Mouse (Mus musculus): ENCODE measurements around the gene Chd4. TPM values are rescaled to one million over a fixed set of nuclear protein-coding genes. Genes with fewer than 3 reads are reported as not detected.

Gene Chd4
- polyA plus RNA-seq, 1 experiment = 6.8 TPM

GRCm38 (mm10) chr6:125152212-125153017 is 56.6 kb downstream of the Chd4 start:
- no peak for TF ChIP-seq TAL1 (IDR thresholded peaks at IDR 0.05; ENCODE audit: low read length)
- TF ChIP-seq GATA1 (IDR thresholded peaks at IDR 0.05; ENCODE audit: low read length) = no peak
- no peaks in the 10 kb centered on the region for H3K27me3 ChIP-seq (ENCODE audit: control insufficient read depth)
- H3K4me3 ChIP-seq (replicated peaks) = no peak overlapping the region
- peaks cover 80% of the 10 kb centered on the region for H3K36me3 ChIP-seq (ENCODE audit: control insufficient read depth)
- H3K9me3 ChIP-seq (ENCODE audit: control insufficient read depth, low read length) = no peaks in the 10 kb centered on the region
- peaks cover 58% of the 10 kb centered on the region for H3K4me1 ChIP-seq (ENCODE audit: control insufficient read depth)

- H3K36me3 ChIP-seq (ENCODE audit: control insufficient read depth) = peaks cover 82% of the 10 kb centered on the region
Measured at GRCm38 (mm10) chr6:125153018-125153389, 57.2 kb downstream of the Chd4 start.

GRCm38 (mm10) chr6:125153682-125154081 is 57.9 kb downstream of the Chd4 start:
- H3K36me3 ChIP-seq (ENCODE audit: control insufficient read depth) = peaks cover 79% of the 10 kb centered on the region
- no peaks in the 10 kb centered on the region for H3K27me3 ChIP-seq (ENCODE audit: control insufficient read depth)
- H3K4me1 ChIP-seq (ENCODE audit: control insufficient read depth) = peaks cover 47% of the 10 kb centered on the region
- no peak overlapping the region for H3K4me3 ChIP-seq (replicated peaks)
- TF ChIP-seq GATA1 (IDR thresholded peaks at IDR 0.05; ENCODE audit: low read length) (no peak), TAL1 (IDR thresholded peaks at IDR 0.05; ENCODE audit: low read length) (no peak)
- H3K9me3 ChIP-seq (ENCODE audit: control insufficient read depth, low read length) = no peaks in the 10 kb centered on the region

More at GRCm38 (mm10) chr6:125153018-125153389, 57.2 kb downstream of the Chd4 start:
- H3K4me1 ChIP-seq (ENCODE audit: control insufficient read depth) = peaks cover 54% of the 10 kb centered on the region
- no peaks in the 10 kb centered on the region for H3K27me3 ChIP-seq (ENCODE audit: control insufficient read depth)
- no peak for TF ChIP-seq GATA1 (IDR thresholded peaks at IDR 0.05; ENCODE audit: low read length)
- no peak overlapping the region for H3K4me3 ChIP-seq (replicated peaks)
- no peaks in the 10 kb centered on the region for H3K9me3 ChIP-seq (ENCODE audit: control insufficient read depth, low read length)

GRCm38 (mm10) chr6:125154550-125154949 is 58.8 kb downstream of the Chd4 start:
- Histone ChIP-seq H3K4me3 (replicated peaks) (no peak overlapping the region), H3K27me3 (ENCODE audit: control insufficient read depth) (no peaks in the 10 kb centered on the region), H3K9me3 (ENCODE audit: control insufficient read depth, low read length) (no peaks in the 10 kb centered on the region), H3K4me1 (ENCODE audit: control insufficient read depth) (peaks cover 43% of the 10 kb centered on the region), H3K36me3 (ENCODE audit: control insufficient read depth) (peaks cover 79% of the 10 kb centered on the region)
- TF ChIP-seq GATA1 (IDR thresholded peaks at IDR 0.05; ENCODE audit: low read length) = no peak
- TF ChIP-seq TAL1 (IDR thresholded peaks at IDR 0.05; ENCODE audit: low read length) = no peak

- TF ChIP-seq TAL1 (IDR thresholded peaks at IDR 0.05; ENCODE audit: low read length) = no peak
- TF ChIP-seq GATA1 (IDR thresholded peaks at IDR 0.05; ENCODE audit: low read length) = no peak
- peaks cover 83% of the 10 kb centered on the region for H3K36me3 ChIP-seq (ENCODE audit: control insufficient read depth)
- H3K4me1 ChIP-seq (ENCODE audit: control insufficient read depth) = peaks cover 46% of the 10 kb centered on the region
- no peaks in the 10 kb centered on the region for H3K27me3 ChIP-seq (ENCODE audit: control insufficient read depth)
- H3K9me3 ChIP-seq (ENCODE audit: control insufficient read depth, low read length) = no peaks in the 10 kb centered on the region
- H3K4me3 ChIP-seq (replicated peaks) = no peak overlapping the region
Measured at GRCm38 (mm10) chr6:125155262-125155661, 59.5 kb downstream of the Chd4 start.

GRCm38 (mm10) chr6:125156491-125156890 is 60.7 kb downstream of the Chd4 start:
- Histone ChIP-seq H3K36me3 (ENCODE audit: control insufficient read depth) (peaks cover 88% of the 10 kb centered on the region), H3K27me3 (ENCODE audit: control insufficient read depth) (no peaks in the 10 kb centered on the region), H3K9me3 (ENCODE audit: control insufficient read depth, low read length) (no peaks in the 10 kb centered on the region), H3K4me1 (ENCODE audit: control insufficient read depth) (peaks cover 52% of the 10 kb centered on the region), H3K4me3 (replicated peaks) (no peak overlapping the region)
- TF ChIP-seq TAL1 (IDR thresholded peaks at IDR 0.05; ENCODE audit: low read length) = no peak
- no peak for TF ChIP-seq GATA1 (IDR thresholded peaks at IDR 0.05; ENCODE audit: low read length)

- TF ChIP-seq GATA1 (IDR thresholded peaks at IDR 0.05; ENCODE audit: low read length) = no peak
- TF ChIP-seq TAL1 (IDR thresholded peaks at IDR 0.05; ENCODE audit: low read length) = no peak
- H3K4me1 ChIP-seq (ENCODE audit: control insufficient read depth) = peaks cover 52% of the 10 kb centered on the region
- H3K36me3 ChIP-seq (ENCODE audit: control insufficient read depth) = peaks cover 89% of the 10 kb centered on the region
- no peak overlapping the region for H3K4me3 ChIP-seq (replicated peaks)
- H3K9me3 ChIP-seq (ENCODE audit: control insufficient read depth, low read length) = no peaks in the 10 kb centered on the region
- no peaks in the 10 kb centered on the region for H3K27me3 ChIP-seq (ENCODE audit: control insufficient read depth)
Measured at GRCm38 (mm10) chr6:125156903-125157614, 61.3 kb downstream of the Chd4 start.

GRCm38 (mm10) chr6:125158944-125159492 is 63.2 kb downstream of the Chd4 start:
- H3K4me3 ChIP-seq (replicated peaks) = no peak overlapping the region
- TF ChIP-seq GATA1 (IDR thresholded peaks at IDR 0.05; ENCODE audit: low read length) (no peak), TAL1 (IDR thresholded peaks at IDR 0.05; ENCODE audit: low read length) (no peak)
- peaks cover 87% of the 10 kb centered on the region for H3K36me3 ChIP-seq (ENCODE audit: control insufficient read depth)
- H3K27me3 ChIP-seq (ENCODE audit: control insufficient read depth) = no peaks in the 10 kb centered on the region
- H3K4me1 ChIP-seq (ENCODE audit: control insufficient read depth) = peaks cover 55% of the 10 kb centered on the region
- H3K9me3 ChIP-seq (ENCODE audit: control insufficient read depth, low read length) = no peaks in the 10 kb centered on the region
